Mouse (Mus musculus) midbrain, embryonic 11.5 days (tissue): Measurements from ENCODE around the gene Sh3rf3. TPM values are rescaled to one million over a fixed set of nuclear protein-coding genes. Genes with fewer than 3 reads are reported as not detected.

Experiments used
- ATAC-seq: fragments of 200-750 bp; cut with Nextera tagmentation; 2 replicates; pipeline ENCODE4 v1.8.0; 2017; ENCODE audit warnings: moderate TSS enrichment, moderate library complexity; ENCODE audit not compliant: low FRiP score
- DNase-seq: peaks from one replicate; pipeline ENCODE4 v3.0.0; 2015; ENCODE audit warnings: low spot score; ENCODE audit errors: missing footprints
- H3K27ac ChIP-seq: fragments of 300-500 bp; sonication (generic); 2 replicates; pipeline ENCODE4 v1.5.1; 2014; ENCODE audit warnings: low read depth, low read length
- H3K27me3 ChIP-seq: fragments of 300-500 bp; sonication (generic); 2 replicates; pipeline ENCODE4 v1.6.1; 2014; ENCODE audit warnings: mild to moderate bottlenecking, low read length, moderate library complexity, mixed read lengths; ENCODE audit not compliant: control insufficient read depth, insufficient read depth
- H3K36me3 ChIP-seq: fragments of 300-500 bp; sonication (generic); 2 replicates; pipeline ENCODE4 v1.6.1; 2014; ENCODE audit warnings: mild to moderate bottlenecking, low read length, moderate library complexity, mixed read lengths; ENCODE audit not compliant: control insufficient read depth, insufficient read depth
- H3K4me1 ChIP-seq: fragments of 300-500 bp; sonication (generic); 2 replicates; pipeline ENCODE4 v1.6.1; 2014; ENCODE audit warnings: low read length; ENCODE audit not compliant: control insufficient read depth, insufficient read depth
- H3K4me2 ChIP-seq: fragments of 300-500 bp; sonication (generic); 2 replicates; pipeline ENCODE4 v1.6.1; 2014; ENCODE audit warnings: mild to moderate bottlenecking, moderate library complexity
- H3K4me3 ChIP-seq: fragments of 300-500 bp; sonication (generic); 2 replicates; pipeline ENCODE4 v1.5.1; 2014; ENCODE audit warnings: low read depth, low read length
- H3K9ac ChIP-seq: fragments of 300-500 bp; sonication (generic); 2 replicates; pipeline ENCODE4 v1.6.1; 2014; ENCODE audit warnings: low read length
- H3K9me3 ChIP-seq: fragments of 300-500 bp; sonication (generic); 2 replicates; pipeline ENCODE4 v1.6.1; 2016; ENCODE audit warnings: low read length; ENCODE audit not compliant: control insufficient read depth
- WGBS: fragments of 180-500 bp; shearing (Covaris S2); extraction: QIAGEN DNeasy Blood & Tissue Kit; methylation state at CpG from one replicate; pipeline ENCODE4 v1.1.7; 2014; 5-methylcytosine and 5-hydroxymethylcytosine counted together
- polyA plus RNA-seq: library from polyadenylated mRNA; unstranded; fragments of >200 nt; fragmentation: Nextera tagmentation; extraction: Ambion mirVana; gene quantifications from 2 replicates; pipeline ENCODE4 v1.2.1, GENCODE M21; 2014

The Sh3rf3 gene
- polyA plus RNA-seq, 1 experiment from 2014 or later: 0.51 TPM

DNA sequence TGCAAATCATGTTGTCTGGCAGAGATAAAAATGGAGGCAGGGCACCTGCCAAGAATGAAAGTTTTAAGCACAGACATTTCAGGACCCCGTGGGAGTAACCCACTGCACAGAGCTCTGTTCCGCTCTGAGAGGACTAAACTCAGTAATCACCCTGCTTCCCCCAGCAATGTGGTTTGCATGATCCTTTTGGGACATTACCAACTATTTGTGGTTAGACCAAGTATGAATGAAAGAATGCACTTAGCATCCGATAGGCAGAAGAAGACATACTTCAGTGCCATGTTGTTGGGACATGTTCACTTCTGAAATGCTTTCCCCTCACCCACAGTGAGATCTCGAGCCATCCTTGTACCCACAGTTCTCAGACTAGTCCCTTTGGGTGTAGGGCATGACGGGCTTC, 24.3 kb downstream of the Sh3rf3 start:
- DNase-seq (no peak), ATAC-seq (no peak)
- no peaks in the 10 kb centered on the region for H3K4me1 ChIP-seq
- H3K27me3 ChIP-seq: no peaks in the 10 kb centered on the region
- no peak overlapping the region for H3K4me2 ChIP-seq
- no peak overlapping the region for H3K27ac ChIP-seq
- H3K4me3 ChIP-seq: no peak overlapping the region
- H3K9ac ChIP-seq: no peak overlapping the region
- 88% methylated on average over 5 of the region's 5 CpGs for WGBS
- no peaks in the 10 kb centered on the region for H3K9me3 ChIP-seq
- H3K36me3 ChIP-seq: no peaks in the 10 kb centered on the region

DNA sequence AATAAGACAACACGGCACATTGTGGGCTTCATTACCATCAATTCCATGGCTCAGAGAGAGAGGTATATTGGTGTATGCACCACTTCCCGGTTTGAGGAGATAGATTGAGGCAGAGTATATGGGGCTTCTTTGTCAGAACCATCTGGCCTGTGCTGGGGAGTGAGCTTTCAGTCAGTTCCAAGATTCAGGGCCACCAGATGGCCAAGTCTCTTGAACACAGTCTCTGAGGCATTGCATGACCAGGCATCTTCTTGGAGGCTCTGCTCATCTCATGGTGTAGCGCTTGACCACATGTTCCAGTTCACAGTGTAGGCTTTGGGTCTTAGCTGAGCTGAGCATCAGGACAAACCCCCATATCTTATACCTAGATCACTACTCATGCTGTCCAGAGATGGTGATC, 28.8 kb downstream of the Sh3rf3 start:
- Histone ChIP-seq H3K27ac (no peak overlapping the region), H3K9me3 (no peaks in the 10 kb centered on the region), H3K4me1 (no peaks in the 10 kb centered on the region), H3K9ac (no peak overlapping the region), H3K4me3 (no peak overlapping the region), H3K36me3 (no peaks in the 10 kb centered on the region), H3K27me3 (no peaks in the 10 kb centered on the region), H3K4me2 (no peak overlapping the region)
- ATAC-seq: no peak
- no peak for DNase-seq
- 93% methylated on average over 3 of the region's 3 CpGs for WGBS

DNA sequence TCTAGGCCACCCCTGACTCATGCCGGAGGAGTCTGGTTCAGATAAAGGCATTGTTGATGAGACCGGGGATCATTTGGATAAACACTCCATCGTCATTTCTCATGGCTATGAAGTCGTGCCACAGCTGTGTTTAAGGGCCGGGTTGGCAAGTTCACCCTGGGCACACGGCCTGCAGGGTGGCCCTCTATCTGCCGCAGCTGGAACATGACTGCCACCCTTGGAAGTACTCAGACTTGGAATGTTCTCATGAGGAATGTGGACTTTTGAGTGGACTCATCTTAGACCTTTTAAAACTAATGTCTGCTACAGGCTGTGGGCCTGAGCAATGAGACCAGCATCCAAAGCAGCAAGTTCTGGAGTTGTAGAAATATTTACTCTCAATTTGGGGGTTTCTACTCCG, 29.9 kb downstream of the Sh3rf3 start:
- DNase-seq (no peak), ATAC-seq (no peak)

DNA sequence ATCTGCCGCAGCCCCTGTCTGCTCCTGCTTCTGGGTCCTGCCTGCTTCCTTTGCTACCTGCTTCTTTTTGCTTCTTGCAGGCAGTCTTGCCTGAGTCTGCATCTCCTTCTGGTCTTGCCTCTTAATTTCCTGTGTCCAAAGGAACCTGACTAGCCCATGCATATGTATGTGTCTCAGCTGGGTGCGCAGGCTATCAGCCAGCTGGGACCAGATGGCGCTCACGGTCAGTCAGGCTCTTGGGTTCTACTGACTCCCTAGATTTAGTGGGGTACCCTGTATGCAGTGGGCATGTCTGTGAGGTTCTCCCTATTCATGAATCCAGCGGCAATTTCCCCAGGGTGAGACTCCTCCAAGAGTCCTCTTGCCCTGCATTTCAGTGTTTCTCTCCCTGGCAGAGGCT, 35.0 kb downstream of the Sh3rf3 start:
- H3K27ac ChIP-seq: no peak overlapping the region
- ATAC-seq: no peak

More for the DNA sequence above, 29.9 kb downstream of the Sh3rf3 start:
- Histone ChIP-seq H3K36me3 (no peaks in the 10 kb centered on the region), H3K27me3 (no peaks in the 10 kb centered on the region), H3K9me3 (no peaks in the 10 kb centered on the region), H3K9ac (no peak overlapping the region), H3K4me1 (no peaks in the 10 kb centered on the region), H3K27ac (no peak overlapping the region), H3K4me2 (no peak overlapping the region), H3K4me3 (no peak overlapping the region)
- 92% methylated on average over 8 of the region's 8 CpGs for whole genome bisulfite sequencing

DNA sequence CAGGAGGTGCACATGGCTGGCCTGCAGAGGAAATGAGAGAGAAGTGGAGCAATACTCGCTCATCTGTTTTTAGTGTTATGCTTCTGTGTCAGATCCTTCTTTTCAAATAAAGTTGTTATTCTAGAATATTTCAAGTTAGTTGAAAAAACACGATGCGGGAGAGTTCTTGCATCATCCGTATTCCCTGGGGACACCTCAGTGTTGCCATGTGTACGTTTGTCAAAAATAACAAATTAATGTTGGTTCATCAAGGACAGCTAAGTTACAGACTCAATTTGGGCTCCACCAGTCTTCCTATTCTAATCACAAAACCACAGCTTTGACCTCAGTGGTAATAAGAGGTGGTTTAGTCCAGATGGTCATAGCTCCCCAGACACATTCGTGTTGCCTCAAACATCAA, 35.4 kb downstream of the Sh3rf3 start:
- Histone ChIP-seq H3K27me3 (no peaks in the 10 kb centered on the region), H3K27ac (no peak overlapping the region), H3K4me3 (no peak overlapping the region), H3K4me2 (no peak overlapping the region), H3K9ac (no peak overlapping the region), H3K4me1 (no peaks in the 10 kb centered on the region), H3K36me3 (no peaks in the 10 kb centered on the region), H3K9me3 (no peaks in the 10 kb centered on the region)
- DNase-seq (no peak), ATAC-seq (no peak)
- 88% methylated on average over 6 of the region's 6 CpGs for WGBS

More for the DNA sequence above, 35.0 kb downstream of the Sh3rf3 start:
- H3K4me1 ChIP-seq: no peaks in the 10 kb centered on the region
- H3K27me3 ChIP-seq: no peaks in the 10 kb centered on the region
- no peak overlapping the region for H3K4me3 ChIP-seq
- H3K36me3 ChIP-seq: no peaks in the 10 kb centered on the region
- no peak overlapping the region for H3K9ac ChIP-seq
- WGBS: 64% methylated on average over 5 of the region's 5 CpGs
- H3K4me2 ChIP-seq: no peak overlapping the region
- no peaks in the 10 kb centered on the region for H3K9me3 ChIP-seq
- DNase-seq: no peak

DNA sequence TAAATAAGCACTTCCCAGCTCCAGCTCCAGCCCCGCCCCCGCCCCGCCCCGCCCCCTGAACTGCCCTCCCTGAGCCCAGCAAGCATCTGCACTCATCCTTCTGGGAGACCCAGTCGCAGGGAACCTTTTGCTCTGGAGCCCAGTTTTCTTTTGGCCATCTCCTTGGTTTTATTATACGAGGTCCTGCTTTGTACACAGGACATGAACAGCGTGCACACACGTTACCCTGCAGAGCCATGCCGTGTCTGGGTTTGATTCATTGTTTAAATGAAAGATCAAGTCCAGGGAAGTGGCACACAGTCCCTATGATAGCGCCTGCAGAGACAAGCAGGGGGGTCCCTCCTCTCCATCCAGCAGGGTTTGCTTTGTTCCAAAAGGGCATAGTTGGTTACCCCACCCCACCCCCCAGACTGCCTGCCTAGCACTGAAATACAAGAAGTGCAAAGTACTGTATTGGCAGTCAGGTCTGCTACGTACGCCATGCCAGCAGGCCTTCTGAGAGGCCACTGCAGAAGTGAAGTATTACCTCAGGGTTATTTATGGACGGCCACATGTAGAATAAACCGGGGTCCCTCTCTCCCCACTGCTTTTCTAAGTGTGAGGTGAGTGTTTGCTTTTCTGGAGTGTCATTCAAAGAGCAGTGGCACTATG, 41.5 kb downstream of the Sh3rf3 start:
- Histone ChIP-seq H3K4me3 (no peak overlapping the region), H3K9ac (0 out of 2 replicates have a peak overlapping the region, but pooled peaks have one; percentile 9), H3K27me3 (no peaks in the 10 kb centered on the region), H3K36me3 (no peaks in the 10 kb centered on the region), H3K4me1 (no peaks in the 10 kb centered on the region; the same call in 1 of the 2 replicates), H3K4me2 (no peak overlapping the region), H3K9me3 (no peaks in the 10 kb centered on the region), H3K27ac (no peak overlapping the region)
- ATAC-seq (peak; percentile 55; the same call in 1 of the 2 replicates), DNase-seq (peak; percentile 85)
- 16% methylated on average over 14 of the region's 14 CpGs for WGBS

DNA sequence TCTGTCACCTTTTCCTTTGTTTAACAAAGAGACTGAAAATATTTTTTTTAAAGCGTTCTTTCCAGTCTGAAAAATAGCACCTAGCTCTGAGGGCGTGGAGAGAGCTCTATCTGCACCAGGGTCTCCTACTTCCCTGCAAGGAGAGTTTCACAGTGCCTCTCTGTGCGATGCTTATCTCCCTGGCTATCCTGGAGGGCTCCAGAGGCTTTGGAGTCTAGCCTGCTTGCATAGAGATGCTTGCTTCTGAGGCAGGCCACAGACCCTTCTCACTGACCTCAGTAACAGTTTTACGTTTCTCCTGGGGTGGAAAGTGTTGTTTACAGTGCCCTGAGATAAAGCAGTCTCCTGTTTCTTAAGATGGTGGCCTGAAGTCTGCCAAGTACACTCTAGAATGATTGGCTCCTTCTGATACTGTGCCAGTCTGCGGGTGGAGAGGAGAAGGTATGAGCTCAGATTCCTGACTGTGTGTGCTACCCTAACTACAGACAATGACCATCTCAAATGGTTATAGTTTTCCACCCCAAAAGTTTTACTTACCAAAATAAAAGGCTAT, 42.1 kb downstream of the Sh3rf3 start:
- H3K9ac ChIP-seq: no peak overlapping the region
- no peak overlapping the region for H3K4me2 ChIP-seq
- no peaks in the 10 kb centered on the region for H3K9me3 ChIP-seq
- no peak for DNase-seq
- H3K4me1 ChIP-seq: no peaks in the 10 kb centered on the region; the same call in 1 of the 2 replicates
- no peak for ATAC-seq
- H3K27ac ChIP-seq: no peak overlapping the region
- H3K27me3 ChIP-seq: no peaks in the 10 kb centered on the region
- no peaks in the 10 kb centered on the region for H3K36me3 ChIP-seq
- no peak overlapping the region for H3K4me3 ChIP-seq
- 52% methylated on average over 5 of the region's 5 CpGs for WGBS

DNA sequence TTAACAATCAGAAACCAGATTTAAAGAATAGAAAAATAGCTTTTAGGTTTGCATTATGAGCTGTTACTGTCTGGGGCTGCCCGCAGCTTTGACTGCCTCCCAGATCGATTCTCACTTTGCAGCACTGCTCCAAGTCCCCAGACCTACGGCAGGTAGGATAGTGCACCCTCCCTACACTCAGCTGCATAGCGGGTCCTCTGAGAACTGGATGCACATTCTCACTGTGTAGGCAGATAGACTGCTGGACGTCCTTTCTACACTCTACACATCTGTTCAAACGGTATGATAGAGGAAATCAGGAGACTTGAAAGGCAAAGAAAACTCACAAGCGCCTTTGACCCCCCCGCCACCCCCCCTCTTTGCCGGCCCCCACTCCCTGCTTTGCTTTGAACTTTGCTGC, 42.7 kb downstream of the Sh3rf3 start:
- H3K4me1 ChIP-seq: no peaks in the 10 kb centered on the region; the same call in 1 of the 2 replicates
- H3K36me3 ChIP-seq: no peaks in the 10 kb centered on the region
- no peaks in the 10 kb centered on the region for H3K9me3 ChIP-seq
- no peak overlapping the region for H3K9ac ChIP-seq
- ATAC-seq: no peak
- H3K4me2 ChIP-seq: no peak overlapping the region
- 76% methylated on average over 9 of the region's 9 CpGs for WGBS
- H3K27me3 ChIP-seq: no peaks in the 10 kb centered on the region
- DNase-seq: no peak
- no peak overlapping the region for H3K4me3 ChIP-seq
- no peak overlapping the region for H3K27ac ChIP-seq

DNA sequence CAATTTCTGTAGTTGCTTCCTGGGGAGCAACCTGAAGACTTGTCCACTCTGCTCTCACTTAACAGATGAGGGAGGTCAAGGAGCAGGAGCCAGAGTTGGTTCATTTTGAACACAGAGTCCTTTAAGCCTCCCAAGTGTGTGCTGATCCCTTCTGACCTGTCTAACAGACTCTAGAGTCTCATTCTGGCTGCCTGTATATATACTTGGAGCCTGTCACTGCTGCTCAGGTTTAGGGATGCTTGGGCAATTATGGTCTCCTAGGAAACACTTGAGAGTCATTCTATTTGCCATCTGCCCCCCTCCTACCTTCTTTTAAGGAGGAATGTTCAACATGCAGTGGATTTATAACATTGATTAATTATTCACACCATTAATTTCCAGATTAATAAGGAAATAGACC, 43.6 kb downstream of the Sh3rf3 start:
- DNase-seq: no peak
- no peak for ATAC-seq
- no peaks in the 10 kb centered on the region; the same call in 1 of the 2 replicates for H3K4me1 ChIP-seq
- H3K27ac ChIP-seq: no peak overlapping the region
- H3K4me2 ChIP-seq: no peak overlapping the region
- no peaks in the 10 kb centered on the region for H3K27me3 ChIP-seq
- no peak overlapping the region for H3K9ac ChIP-seq
- H3K9me3 ChIP-seq: no peaks in the 10 kb centered on the region
- no peaks in the 10 kb centered on the region for H3K36me3 ChIP-seq
- no peak overlapping the region for H3K4me3 ChIP-seq
